Mouse (Mus musculus) mouse trophoblast stem cell (cell line): ENCODE measurements around the gene Tmeff2.

Source experiments
- in situ Hi-C, 2 experiments: fragments of 300-500 bp; cut with MseI, MboI; formaldehyde crosslinking; loops; 2 replicates in 1 of 2; 3 replicates in 1 of 2; pipeline ENCODE4 v1.15.1; 2025

Tmeff2 gene

DNA sequence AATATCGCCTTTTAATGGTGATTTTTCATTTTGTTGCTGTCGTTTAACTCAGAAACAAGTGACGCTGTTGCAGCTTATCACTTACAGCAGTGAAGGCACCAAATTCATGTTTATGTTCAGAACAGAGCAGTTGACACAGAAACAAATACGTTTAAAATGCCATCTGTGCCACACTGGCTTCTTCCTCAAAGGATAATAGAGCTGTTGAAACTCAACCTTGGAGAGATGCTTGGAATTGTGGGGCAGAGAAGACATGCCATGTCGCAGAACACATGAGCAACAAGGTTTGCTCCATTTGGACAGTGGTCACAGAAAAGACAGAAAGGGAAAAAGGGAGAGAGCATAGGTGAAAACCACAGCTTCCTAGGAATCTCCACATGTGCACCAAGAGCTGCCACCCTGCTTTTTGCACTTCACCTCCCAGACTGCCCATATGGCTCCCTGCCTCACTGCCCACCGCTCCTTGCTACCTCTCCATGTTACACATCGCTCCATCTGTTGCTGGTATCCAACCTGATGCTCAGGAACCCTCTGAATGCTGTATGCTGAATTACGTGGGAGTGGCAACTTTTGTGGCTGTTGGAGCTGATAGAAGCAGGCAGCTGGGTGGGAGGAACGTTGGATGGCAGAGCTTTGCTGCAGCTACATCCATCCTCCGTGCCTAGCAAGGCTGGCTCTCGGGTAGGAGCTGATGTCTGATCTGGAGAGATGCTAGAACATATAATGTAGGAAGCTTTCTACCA is 298.8 kb downstream of the Tmeff2 start:
- in situ Hi-C loops = no loop called here

- in situ Hi-C loops = no loop called here
Measured at GRCm38 (mm10) chr1:51199954-51200353, 299.5 kb downstream of the Tmeff2 start.

GRCm38 (mm10) chr1:51215631-51216030 is 315.2 kb downstream of the Tmeff2 start:
- in situ Hi-C loops = no loop called here

DNA sequence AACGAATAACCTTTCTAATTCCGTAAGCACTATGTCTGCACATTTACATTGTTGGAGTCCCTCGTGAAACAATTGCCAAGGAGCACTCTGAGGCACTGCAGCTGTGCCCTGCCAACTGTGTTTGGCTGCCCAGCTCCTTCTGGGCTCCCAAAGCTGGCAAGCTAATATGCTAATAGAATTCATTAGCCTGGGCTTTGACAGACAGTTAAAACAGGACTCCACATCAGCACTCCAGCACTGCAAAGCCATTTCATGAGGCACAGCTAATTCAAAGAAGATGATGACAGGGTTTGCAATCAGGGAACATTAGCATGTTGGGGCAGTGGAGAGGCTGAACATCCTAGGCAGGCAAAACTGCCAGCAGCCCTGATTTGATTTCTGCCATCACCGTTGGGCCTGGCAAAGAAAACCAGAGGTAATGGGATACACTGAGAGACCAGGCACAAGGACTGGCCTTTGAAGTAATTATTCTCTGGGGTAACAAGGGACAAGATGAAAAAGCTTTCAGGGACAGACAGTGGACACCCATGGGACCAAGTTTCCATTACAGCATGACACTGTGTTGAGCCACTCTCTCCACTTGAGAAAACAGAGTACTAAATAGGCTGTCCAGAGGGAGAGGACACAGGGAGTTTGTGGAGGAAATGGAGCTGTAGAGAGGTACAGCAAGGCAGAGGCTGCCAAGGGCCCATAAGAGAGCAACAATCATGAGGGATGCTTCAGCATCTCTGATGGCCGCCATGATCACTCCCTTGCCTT is 316.0 kb downstream of the Tmeff2 start:
- in situ Hi-C loops = no loop called here

GRCm38 (mm10) chr1:51217227-51217626 is 316.8 kb downstream of the Tmeff2 start:
- in situ Hi-C loops = no loop called here

- in situ Hi-C loops = no loop called here
Measured at GRCm38 (mm10) chr1:51225156-51225555, 324.7 kb downstream of the Tmeff2 start.
